Mouse (Mus musculus) midbrain, embryonic 12.5 days (tissue): ENCODE data around the gene Tsc22d3. TPM values are rescaled to one million over a fixed set of nuclear protein-coding genes. Genes with fewer than 3 reads are reported as not detected.
A peak's percentile ranks its signal among the peaks of the same experiment; 100 is the strongest.
"Not testable (repeated sequence)": the region's sequence is repeated elsewhere in the genome, so short reads cannot be mapped to it uniquely, and the experiment has no call there.

ENCODE experiments used
- ATAC-seq: fragments of 200-750 bp; cut with Nextera tagmentation; 2 replicates; pipeline ENCODE4 v1.8.0; 2017; ENCODE audit warnings: low read depth, moderate TSS enrichment, moderate library complexity; ENCODE audit not compliant: low FRiP score
- H3K27ac ChIP-seq: fragments of 300-500 bp; sonication (generic); replicated peaks from 2 replicates; pipeline ENCODE4 v1.5.1; 2016; ENCODE audit warnings: mild to moderate bottlenecking
- H3K27me3 ChIP-seq: fragments of 300-500 bp; sonication (generic); 2 replicates; pipeline ENCODE4 v1.6.1; 2016; ENCODE audit warnings: mild to moderate bottlenecking
- H3K36me3 ChIP-seq: fragments of 300-500 bp; sonication (generic); 2 replicates; pipeline ENCODE4 v1.6.1; 2016
- H3K4me1 ChIP-seq: fragments of 300-500 bp; sonication (generic); 2 replicates; pipeline ENCODE4 v1.6.1; 2016
- H3K4me2 ChIP-seq: fragments of 300-500 bp; sonication (generic); replicated peaks from 2 replicates; pipeline ENCODE4 v1.6.1; 2016; ENCODE audit warnings: mild to moderate bottlenecking, moderate library complexity
- H3K4me3 ChIP-seq: fragments of 300-500 bp; sonication (generic); 2 replicates; pipeline ENCODE4 v1.5.1; 2016; ENCODE audit warnings: mild to moderate bottlenecking
- H3K9ac ChIP-seq: fragments of 300-500 bp; sonication (generic); replicated peaks from 2 replicates; pipeline ENCODE4 v1.6.1; 2016; ENCODE audit warnings: mild to moderate bottlenecking, moderate library complexity
- H3K9me3 ChIP-seq: fragments of 300-500 bp; sonication (generic); 2 replicates; pipeline ENCODE4 v1.6.1; 2016; ENCODE audit warnings: mild to moderate bottlenecking
- whole genome bisulfite sequencing: fragments of 180-500 bp; shearing (Covaris S2); methylation state at CpG from one replicate; pipeline ENCODE4 v1.1.7; 2016; 5-methylcytosine and 5-hydroxymethylcytosine counted together
- polyA plus RNA-seq: library from polyadenylated mRNA; unstranded; fragments of >200 nt; fragmentation: Nextera tagmentation; extraction: Ambion mirVana; gene quantifications from 2 replicates; pipeline ENCODE4 v1.2.1, GENCODE M21; 2016

Gene Tsc22d3
- polyA plus RNA-seq, 1 experiment from 2014 or later, result 130 TPM

- ATAC-seq, result no peak
- WGBS, result 71% methylated on average over 6 of the region's 6 CpGs
- H3K9ac ChIP-seq, result no peak overlapping the region
- peaks cover 52% of the 10 kb centered on the region for H3K27me3 ChIP-seq
- no peak overlapping the region for H3K4me3 ChIP-seq
- H3K36me3 ChIP-seq, result no peaks in the 10 kb centered on the region
- H3K27ac ChIP-seq, result no peak overlapping the region
- H3K9me3 ChIP-seq, result no peaks in the 10 kb centered on the region
- H3K4me2 ChIP-seq, result no peak overlapping the region
- no peaks in the 10 kb centered on the region for H3K4me1 ChIP-seq
Measured at GRCm38 (mm10) chrX:140558176-140558844, 42.1 kb downstream of the Tsc22d3 start.

- 82% methylated on average over 2 of the region's 2 CpGs for WGBS
- peaks cover 68% of the 10 kb centered on the region for H3K27me3 ChIP-seq
- ATAC-seq, result no peak
- no peaks in the 10 kb centered on the region for H3K9me3 ChIP-seq
- H3K4me1 ChIP-seq, result no peaks in the 10 kb centered on the region
- H3K4me3 ChIP-seq, result no peak overlapping the region
- no peak overlapping the region for H3K27ac ChIP-seq
- H3K9ac ChIP-seq, result no peak overlapping the region
- H3K4me2 ChIP-seq, result no peak overlapping the region
- H3K36me3 ChIP-seq, result no peaks in the 10 kb centered on the region
Measured at GRCm38 (mm10) chrX:140555965-140556364, 44.5 kb downstream of the Tsc22d3 start.

- Histone ChIP-seq H3K27me3 (peaks cover 63% of the 10 kb centered on the region), H3K4me1 (no peaks in the 10 kb centered on the region)
- ATAC-seq, result no peak
Measured at GRCm38 (mm10) chrX:140555423-140555822, 45.0 kb downstream of the Tsc22d3 start.

GRCm38 (mm10) chrX:140547660-140548419, 52.6 kb downstream of the Tsc22d3 start:
- Histone ChIP-seq H3K4me2 (no peak overlapping the region), H3K27ac (no peak overlapping the region), H3K36me3 (no peaks in the 10 kb centered on the region), H3K27me3 (peaks cover 62% of the 10 kb centered on the region), H3K4me1 (no peaks in the 10 kb centered on the region), H3K4me3 (no peak overlapping the region), H3K9ac (no peak overlapping the region), H3K9me3 (no peaks in the 10 kb centered on the region)
- 80% methylated on average over 7 of the region's 7 CpGs for WGBS
- ATAC-seq, result no peak

More at GRCm38 (mm10) chrX:140555423-140555822, 45.0 kb downstream of the Tsc22d3 start:
- Histone ChIP-seq H3K9me3 (no peaks in the 10 kb centered on the region), H3K4me2 (no peak overlapping the region), H3K9ac (no peak overlapping the region), H3K4me3 (no peak overlapping the region), H3K27ac (no peak overlapping the region), H3K36me3 (no peaks in the 10 kb centered on the region)
- WGBS, result 75% methylated on average over 3 of the region's 3 CpGs

- H3K4me2 ChIP-seq, result no peak overlapping the region
- ATAC-seq, result no peak
- no peaks in the 10 kb centered on the region for H3K4me1 ChIP-seq
- no peaks in the 10 kb centered on the region for H3K9me3 ChIP-seq
- WGBS, result 32% methylated on average over 3 of the region's 3 CpGs
- no peak overlapping the region for H3K4me3 ChIP-seq
- H3K9ac ChIP-seq, result no peak overlapping the region
- H3K27me3 ChIP-seq, result peaks cover 70% of the 10 kb centered on the region
- no peak overlapping the region for H3K27ac ChIP-seq
- H3K36me3 ChIP-seq, result no peaks in the 10 kb centered on the region
Measured at GRCm38 (mm10) chrX:140544737-140545136, 55.7 kb downstream of the Tsc22d3 start.

GRCm38 (mm10) chrX:140542938-140543673, 57.4 kb downstream of the Tsc22d3 start:
- peaks cover 66% of the 10 kb centered on the region for H3K27me3 ChIP-seq
- ATAC-seq, result peak; percentile 72
- H3K36me3 ChIP-seq, result no peaks in the 10 kb centered on the region
- peak overlapping the region; percentile 57 for H3K9ac ChIP-seq
- H3K9me3 ChIP-seq, result no peaks in the 10 kb centered on the region
- peak overlapping the region; percentile 84 for H3K27ac ChIP-seq
- H3K4me2 ChIP-seq, result peak overlapping the region; percentile 60
- H3K4me3 ChIP-seq, result peak overlapping the region; percentile 50
- H3K4me1 ChIP-seq, result no peaks in the 10 kb centered on the region
- 32% methylated on average over 18 of the region's 18 CpGs for WGBS

- Histone ChIP-seq H3K9me3 (no peaks in the 10 kb centered on the region), H3K9ac (peak overlapping the region; percentile 57), H3K4me1 (no peaks in the 10 kb centered on the region), H3K27ac (peak overlapping the region; percentile 84), H3K4me3 (peak overlapping the region; percentile 50), H3K36me3 (no peaks in the 10 kb centered on the region), H3K4me2 (peak overlapping the region; percentile 60), H3K27me3 (peaks cover 65% of the 10 kb centered on the region)
- WGBS, result 11% methylated on average over 21 of the region's 21 CpGs
- ATAC-seq, result peak; percentile 95
Measured at GRCm38 (mm10) chrX:140542474-140542845, 58.0 kb downstream of the Tsc22d3 start.

- Histone ChIP-seq H3K9ac (peak overlapping the region; percentile 57), H3K4me1 (no peaks in the 10 kb centered on the region), H3K9me3 (no peaks in the 10 kb centered on the region), H3K27ac (peak overlapping the region; percentile 84), H3K4me3 (peak overlapping the region; percentile 50), H3K4me2 (peak overlapping the region; percentile 60), H3K27me3 (peaks cover 59% of the 10 kb centered on the region), H3K36me3 (no peaks in the 10 kb centered on the region)
- ATAC-seq, result peak; percentile 68
- WGBS, result 27% methylated on average over 10 of the region's 10 CpGs
Measured at GRCm38 (mm10) chrX:140541711-140542473, 58.6 kb downstream of the Tsc22d3 start.

GRCm38 (mm10) chrX:140540500-140541114, 59.9 kb downstream of the Tsc22d3 start:
- H3K4me1 ChIP-seq, result no peaks in the 10 kb centered on the region
- H3K9me3 ChIP-seq, result no peaks in the 10 kb centered on the region
- H3K4me2 ChIP-seq, result no peak overlapping the region
- ATAC-seq, result no peak
- 86% methylated on average over 15 of the region's 15 CpGs for WGBS
- H3K27me3 ChIP-seq, result peaks cover 63% of the 10 kb centered on the region
- H3K9ac ChIP-seq, result no peak overlapping the region
- no peaks in the 10 kb centered on the region for H3K36me3 ChIP-seq
- H3K27ac ChIP-seq, result no peak overlapping the region
- H3K4me3 ChIP-seq, result no peak overlapping the region

GRCm38 (mm10) chrX:140539831-140540230, 60.6 kb downstream of the Tsc22d3 start:
- H3K36me3 ChIP-seq, H3K27ac ChIP-seq, ATAC-seq, H3K9ac ChIP-seq, H3K4me2 ChIP-seq, H3K4me3 ChIP-seq, H3K9me3 ChIP-seq, H3K4me1 ChIP-seq: not testable (repeated sequence)
- H3K27me3 ChIP-seq, result peaks cover 70% of the 10 kb centered on the region
- 90% methylated on average over 3 of the region's 3 CpGs for WGBS

- H3K27ac ChIP-seq, result no peak overlapping the region
- 88% methylated on average over 3 of the region's 3 CpGs for WGBS
- ATAC-seq, result no peak
- no peaks in the 10 kb centered on the region for H3K36me3 ChIP-seq
- no peak overlapping the region for H3K9ac ChIP-seq
- H3K4me2 ChIP-seq, result no peak overlapping the region
- H3K4me3 ChIP-seq, result no peak overlapping the region
- no peaks in the 10 kb centered on the region for H3K9me3 ChIP-seq
- H3K27me3 ChIP-seq, result peaks cover 77% of the 10 kb centered on the region
- H3K4me1 ChIP-seq, result no peaks in the 10 kb centered on the region
Measured at GRCm38 (mm10) chrX:140539111-140539680, 61.3 kb downstream of the Tsc22d3 start.
